Mouse (Mus musculus): ENCODE data around the gene Krt12. TPM values are rescaled to one million over a fixed set of nuclear protein-coding genes. Genes with fewer than 3 reads are reported as not detected.
A peak's percentile ranks its signal among the peaks of the same experiment; 100 is the strongest.

The Krt12 gene
- polyA plus RNA-seq, 1 experiment from 2014 or later: not detected

DNA sequence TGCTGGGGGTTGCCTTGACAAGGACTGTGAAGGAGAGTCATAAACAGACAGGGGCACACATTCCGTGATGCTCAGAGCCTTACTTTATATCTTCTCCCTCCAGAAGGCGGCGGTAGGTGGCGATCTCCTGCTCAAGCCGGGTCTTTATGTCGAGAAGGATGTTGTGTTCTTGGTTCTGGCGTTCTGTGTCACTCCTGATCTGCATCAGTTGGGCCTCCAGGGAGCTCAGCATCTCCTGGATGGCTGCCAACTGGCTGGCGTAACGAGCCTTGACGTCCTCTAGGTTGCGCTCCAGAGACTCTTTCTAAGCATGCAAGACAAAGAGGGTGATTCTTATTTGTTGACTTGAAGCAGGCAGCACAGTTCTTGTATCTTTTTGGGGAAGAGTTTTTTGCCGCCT is 8.6 kb upstream of the Krt12 start:
- Histone ChIP-seq H3K4me1 (ENCODE audit: insufficient read depth) (no peaks in the 10 kb centered on the region), H3K9me3 (ENCODE audit: low read depth, low read length) (no peaks in the 10 kb centered on the region), H3K4me3 (ENCODE audit: low read depth, low read length) (no peak overlapping the region), H3K27me3 (ENCODE audit: insufficient read depth, low read length) (no peaks in the 10 kb centered on the region), H3K4me2 (no peak overlapping the region), H3K9ac (no peak overlapping the region), H3K27ac (ENCODE audit: low read depth) (no peak overlapping the region), H3K36me3 (ENCODE audit: insufficient read depth) (no peaks in the 10 kb centered on the region)
- DNase-seq (peak; percentile 82), ATAC-seq (ENCODE audit: insufficient read depth) (no peak)
- peak; percentile 29 for TF ChIP-seq CTCF (IDR thresholded peaks at IDR 0.05; ENCODE audit: low read depth)
- WGBS: 49% methylated on average over 12 of the region's 12 CpGs

- no peak overlapping the region for H3K4me3 ChIP-seq (ENCODE audit: low read depth, low read length)
- ATAC-seq (ENCODE audit: insufficient read depth) (no peak), DNase-seq (no peak)
- no peak overlapping the region for H3K4me2 ChIP-seq
- H3K4me1 ChIP-seq (ENCODE audit: insufficient read depth): no peaks in the 10 kb centered on the region
- no peak overlapping the region for H3K9ac ChIP-seq
- no peak overlapping the region for H3K27ac ChIP-seq (ENCODE audit: low read depth)
- 31% methylated on average over 10 of the region's 10 CpGs for WGBS
- H3K27me3 ChIP-seq (ENCODE audit: insufficient read depth, low read length): no peaks in the 10 kb centered on the region
- no peaks in the 10 kb centered on the region for H3K36me3 ChIP-seq (ENCODE audit: insufficient read depth)
- no peaks in the 10 kb centered on the region for H3K9me3 ChIP-seq (ENCODE audit: low read depth, low read length)
- TF ChIP-seq CTCF (IDR thresholded peaks at IDR 0.05; ENCODE audit: low read depth): no peak
Observed at GRCm38 (mm10) chr11:99420586-99420985, 1.5 kb downstream of the Krt12 start.

DNA sequence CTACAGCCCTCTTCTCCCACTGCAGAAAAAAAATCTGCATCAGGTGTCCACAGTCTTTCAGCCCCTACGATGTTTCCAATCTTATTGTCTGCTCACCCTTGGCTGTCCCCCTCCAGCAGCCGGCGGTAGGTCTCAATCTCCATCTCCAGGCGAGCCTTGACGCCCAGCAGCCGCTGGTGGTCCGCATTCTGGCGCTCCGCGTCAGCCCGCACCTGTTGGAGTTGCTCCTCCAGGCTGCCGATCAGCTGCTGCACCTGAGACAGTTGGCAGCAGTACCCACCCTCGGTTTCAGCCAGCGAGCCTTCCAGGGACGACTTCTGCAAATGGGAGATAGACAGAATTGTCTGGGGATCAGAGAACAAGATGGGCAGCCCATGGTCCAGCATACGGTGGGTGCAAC is 4.2 kb downstream of the Krt12 start:
- no peak overlapping the region for H3K27ac ChIP-seq (ENCODE audit: low read depth)
- H3K4me1 ChIP-seq (ENCODE audit: insufficient read depth): no peaks in the 10 kb centered on the region
- no peaks in the 10 kb centered on the region for H3K36me3 ChIP-seq (ENCODE audit: insufficient read depth)
- WGBS: 54% methylated on average over 16 of the region's 16 CpGs
- no peaks in the 10 kb centered on the region for H3K27me3 ChIP-seq (ENCODE audit: insufficient read depth, low read length)
- no peak for DNase-seq
- no peak overlapping the region for H3K9ac ChIP-seq
- TF ChIP-seq CTCF (IDR thresholded peaks at IDR 0.05; ENCODE audit: low read depth): no peak
- ATAC-seq (ENCODE audit: insufficient read depth): no peak
- no peak overlapping the region for H3K4me2 ChIP-seq
- H3K9me3 ChIP-seq (ENCODE audit: low read depth, low read length): no peaks in the 10 kb centered on the region
- no peak overlapping the region for H3K4me3 ChIP-seq (ENCODE audit: low read depth, low read length)

- H3K4me3 ChIP-seq (ENCODE audit: low read depth, low read length): no peak overlapping the region
- no peak for DNase-seq
- H3K4me2 ChIP-seq: no peak overlapping the region
- H3K27me3 ChIP-seq (ENCODE audit: insufficient read depth, low read length): no peaks in the 10 kb centered on the region
- H3K27ac ChIP-seq (ENCODE audit: low read depth): no peak overlapping the region
- H3K4me1 ChIP-seq (ENCODE audit: insufficient read depth): no peaks in the 10 kb centered on the region
- TF ChIP-seq CTCF (IDR thresholded peaks at IDR 0.05; ENCODE audit: low read depth): no peak
- H3K36me3 ChIP-seq (ENCODE audit: insufficient read depth): no peaks in the 10 kb centered on the region
- ATAC-seq (ENCODE audit: insufficient read depth): no peak
- 82% methylated on average over 13 of the region's 13 CpGs for whole genome bisulfite sequencing
- H3K9me3 ChIP-seq (ENCODE audit: low read depth, low read length): no peaks in the 10 kb centered on the region
- H3K9ac ChIP-seq: no peak overlapping the region
Observed at GRCm38 (mm10) chr11:99416902-99417301, 5.2 kb downstream of the Krt12 start.

DNA sequence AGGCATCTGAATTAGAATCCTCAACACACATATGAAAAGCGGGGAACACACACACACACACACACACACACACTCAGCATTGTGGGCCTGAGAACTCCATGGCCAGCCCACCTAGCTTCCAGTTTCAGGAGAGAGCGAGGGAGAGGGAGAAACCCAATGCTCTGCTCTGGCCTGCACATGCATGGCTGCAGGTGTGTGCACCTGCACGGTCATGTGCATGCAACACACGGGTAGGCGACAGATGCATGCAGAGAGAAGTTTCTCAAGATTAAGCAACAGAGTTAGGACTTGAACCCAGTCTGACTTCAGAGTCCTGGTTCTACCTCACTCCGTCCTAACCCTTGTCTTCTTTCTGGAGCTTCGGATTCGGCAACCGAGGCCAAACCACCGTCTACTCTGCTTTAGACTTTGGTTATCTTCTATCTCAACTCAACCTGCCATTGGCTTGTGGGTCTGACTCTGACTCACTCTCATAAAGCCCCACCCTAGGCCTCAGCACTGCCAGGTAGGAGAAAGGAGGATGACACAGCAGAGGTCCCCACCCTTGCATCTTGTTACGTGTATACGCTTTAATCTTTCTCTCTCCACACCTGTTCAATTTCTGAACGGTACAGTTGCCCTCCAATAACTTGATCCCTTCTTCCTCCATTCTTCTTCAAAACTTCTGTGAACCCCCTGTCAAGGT is 7.5 kb downstream of the Krt12 start:
- no peak overlapping the region for H3K4me3 ChIP-seq (ENCODE audit: low read depth, low read length)
- H3K9me3 ChIP-seq (ENCODE audit: low read depth, low read length): no peaks in the 10 kb centered on the region
- no peak for ATAC-seq (ENCODE audit: insufficient read depth)
- WGBS: 87% methylated on average over 13 of the region's 13 CpGs
- TF ChIP-seq CTCF (IDR thresholded peaks at IDR 0.05; ENCODE audit: low read depth): no peak
- no peaks in the 10 kb centered on the region for H3K4me1 ChIP-seq (ENCODE audit: insufficient read depth)
- no peaks in the 10 kb centered on the region for H3K36me3 ChIP-seq (ENCODE audit: insufficient read depth)
- no peak overlapping the region for H3K27ac ChIP-seq (ENCODE audit: low read depth)
- DNase-seq: no peak
- H3K9ac ChIP-seq: no peak overlapping the region
- no peak overlapping the region for H3K4me2 ChIP-seq
- H3K27me3 ChIP-seq (ENCODE audit: insufficient read depth, low read length): no peaks in the 10 kb centered on the region

GRCm38 (mm10) chr11:99413247-99413646 is 8.8 kb downstream of the Krt12 start:
- no peak overlapping the region for H3K27ac ChIP-seq (ENCODE audit: low read depth)
- H3K36me3 ChIP-seq (ENCODE audit: insufficient read depth): no peaks in the 10 kb centered on the region
- TF ChIP-seq CTCF (IDR thresholded peaks at IDR 0.05; ENCODE audit: low read depth): peak; percentile 75
- H3K4me1 ChIP-seq (ENCODE audit: insufficient read depth): no peaks in the 10 kb centered on the region
- H3K4me3 ChIP-seq (ENCODE audit: low read depth, low read length): no peak overlapping the region
- no peak for ATAC-seq (ENCODE audit: insufficient read depth)
- 19% methylated on average over 6 of the region's 6 CpGs for WGBS
- H3K27me3 ChIP-seq (ENCODE audit: insufficient read depth, low read length): no peaks in the 10 kb centered on the region
- peak; percentile 73 for DNase-seq
- no peaks in the 10 kb centered on the region for H3K9me3 ChIP-seq (ENCODE audit: low read depth, low read length)
- H3K9ac ChIP-seq: no peak overlapping the region
- no peak overlapping the region for H3K4me2 ChIP-seq

- H3K36me3 ChIP-seq (ENCODE audit: insufficient read depth): no peaks in the 10 kb centered on the region
- H3K4me1 ChIP-seq (ENCODE audit: insufficient read depth): no peaks in the 10 kb centered on the region
- DNase-seq: no peak
- 60% methylated on average over 10 of the region's 10 CpGs for WGBS
- no peak overlapping the region for H3K4me2 ChIP-seq
- H3K9ac ChIP-seq: no peak overlapping the region
- TF ChIP-seq CTCF (IDR thresholded peaks at IDR 0.05; ENCODE audit: low read depth): no peak
- no peaks in the 10 kb centered on the region for H3K9me3 ChIP-seq (ENCODE audit: low read depth, low read length)
- no peak overlapping the region for H3K4me3 ChIP-seq (ENCODE audit: low read depth, low read length)
- ATAC-seq (ENCODE audit: insufficient read depth): no peak
- H3K27ac ChIP-seq (ENCODE audit: low read depth): no peak overlapping the region
- no peaks in the 10 kb centered on the region for H3K27me3 ChIP-seq (ENCODE audit: insufficient read depth, low read length)
Observed at GRCm38 (mm10) chr11:99406186-99406585, 15.9 kb downstream of the Krt12 start.

Measured in lung, embryonic 14.5 days (tissue).